Mouse (Mus musculus) intestine, postnatal 0 days (tissue): ENCODE measurements around the gene Setd4. TPM values are rescaled to one million over a fixed set of nuclear protein-coding genes. Genes with fewer than 3 reads are reported as not detected.
A peak's percentile ranks its signal among the peaks of the same experiment; 100 is the strongest.

ENCODE experiments used
- ATAC-seq: fragments of 200-750 bp; cut with Nextera tagmentation; 2 replicates; pipeline ENCODE4 v1.8.0; 2017; ENCODE audit warnings: mild to moderate bottlenecking, moderate TSS enrichment, moderate library complexity
- H3K27ac ChIP-seq: fragments of 300-500 bp; sonication (generic); 2 replicates; pipeline ENCODE4 v1.5.1; 2014; ENCODE audit warnings: mild to moderate bottlenecking, low read depth, low read length, moderate library complexity
- H3K27me3 ChIP-seq: fragments of 300-500 bp; sonication (generic); replicated peaks from 2 replicates; pipeline ENCODE4 v1.6.1; 2014; ENCODE audit warnings: low read length, mixed read lengths; ENCODE audit not compliant: control insufficient read depth, insufficient read depth
- H3K36me3 ChIP-seq: fragments of 300-500 bp; sonication (generic); 2 replicates; pipeline ENCODE4 v1.6.1; 2014; ENCODE audit warnings: mild to moderate bottlenecking, moderate library complexity; ENCODE audit not compliant: control insufficient read depth, insufficient read depth
- H3K4me1 ChIP-seq: fragments of 300-500 bp; sonication (generic); replicated peaks from 2 replicates; pipeline ENCODE4 v1.6.1; 2014; ENCODE audit warnings: antibody characterized with exemption, low read length, mixed read lengths; ENCODE audit not compliant: control insufficient read depth, insufficient read depth
- H3K4me2 ChIP-seq: fragments of 300-500 bp; sonication (generic); replicated peaks from 2 replicates; pipeline ENCODE4 v1.6.1; 2014; ENCODE audit warnings: low read depth, mild to moderate bottlenecking, moderate library complexity
- H3K4me3 ChIP-seq: fragments of 300-500 bp; sonication (generic); 2 replicates; pipeline ENCODE4 v1.5.1; 2014; ENCODE audit warnings: low read depth, low read length
- H3K9ac ChIP-seq: fragments of 300-500 bp; sonication (generic); 2 replicates; pipeline ENCODE4 v1.6.1; 2014; ENCODE audit warnings: mild to moderate bottlenecking, low read depth, low read length
- H3K9me3 ChIP-seq: fragments of 300-500 bp; sonication (generic); 2 replicates; pipeline ENCODE4 v1.6.1; 2016; ENCODE audit warnings: mixed run types; ENCODE audit not compliant: control insufficient read depth
- CTCF ChIP-seq: sonication (generic); IDR thresholded peaks from 2 replicates; pipeline ENCODE4 v1.5.1; 2016; ENCODE audit warnings: low read depth, mild to moderate bottlenecking, control low read depth, antibody characterized with exemption, moderate library complexity
- WGBS: fragments of 180-500 bp; shearing (Covaris S2); extraction: QIAGEN DNeasy Blood & Tissue Kit; methylation state at CpG from one replicate; pipeline ENCODE4 v1.1.7; 2014; 5-methylcytosine and 5-hydroxymethylcytosine counted together
- polyA plus RNA-seq: library from polyadenylated mRNA; unstranded; fragments of >200 nt; fragmentation: Nextera tagmentation; extraction: Ambion mirVana; gene quantifications from 2 replicates; pipeline ENCODE4 v1.2.1, GENCODE M21; 2015

Gene Setd4
- polyA plus RNA-seq, 1 experiment from 2014 or later, result 4.3 TPM

- Histone ChIP-seq H3K9ac (no peak overlapping the region), H3K4me1 (no peaks in the 10 kb centered on the region), H3K4me3 (no peak overlapping the region), H3K9me3 (no peaks in the 10 kb centered on the region), H3K27me3 (no peaks in the 10 kb centered on the region), H3K36me3 (no peaks in the 10 kb centered on the region), H3K4me2 (no peak overlapping the region), H3K27ac (no peak overlapping the region)
- TF ChIP-seq CTCF, result no peak
- ATAC-seq, result peak; percentile 36; the same call in 1 of the 2 replicates
- 48% methylated on average over 3 of the region's 3 CpGs for WGBS
These were observed 64.0 kb downstream of the Setd4 start for GRCm38 (mm10) chr16:93539891-93540290.

GRCm38 (mm10) chr16:93535151-93535853, 68.6 kb downstream of the Setd4 start:
- no peak for ATAC-seq

More at GRCm38 (mm10) chr16:93535151-93535853, 68.6 kb downstream of the Setd4 start:
- H3K4me3 ChIP-seq, result no peak overlapping the region
- no peak overlapping the region for H3K9ac ChIP-seq
- no peaks in the 10 kb centered on the region for H3K4me1 ChIP-seq
- no peaks in the 10 kb centered on the region for H3K9me3 ChIP-seq
- TF ChIP-seq CTCF, result no peak
- H3K27me3 ChIP-seq, result no peaks in the 10 kb centered on the region
- no peak overlapping the region for H3K4me2 ChIP-seq
- 84% methylated on average over 6 of the region's 6 CpGs for WGBS
- H3K27ac ChIP-seq, result no peak overlapping the region
- no peaks in the 10 kb centered on the region for H3K36me3 ChIP-seq

Other genes with a start within 250 kb of the Setd4 start
- 395 and 423 TPM in 2 replicates for gene Cbr1, start 1.8 kb upstream of the Setd4 start, polyA plus RNA-seq
- gene Gm5678, start 24.0 kb upstream of the Setd4 start, polyA plus RNA-seq, result 0.16 TPM in 1 of 2 replicates, not detected in the other
- 5.9 and 7.6 TPM in 2 replicates for gene Cbr3, start 79.2 kb upstream of the Setd4 start, polyA plus RNA-seq
- 17.2 and 21.2 TPM in 2 replicates for gene Dop1b, start 107.8 kb upstream of the Setd4 start, polyA plus RNA-seq
- 15.5 and 20.0 TPM in 2 replicates for gene Morc3, start 228.1 kb upstream of the Setd4 start, polyA plus RNA-seq